24 mouse cellular contexts compared by ENCODE assay signal in genomic region chr13:94497521-94497920, GRCm38 (mm10).
DNase-seq lines count a peak whose midpoint lies in the region; ATAC-seq lines count a peak whose summit lies in the region.
"Had no signal": no experiment of that assay in that cellular context is flagged by ENCODE, and none has a peak within 500 bp of the region (broad histone marks: within the 10 kb centered on the region; RNA-seq: fewer than 3 reads in every experiment).

No protein-coding gene starts in this region.

- intact Hi-C loops in heart, postnatal 14 days (cut with DNase I): no loop called here

- no peaks in the 10 kb centered on the region for H3K4me1 ChIP-seq in hindbrain, embryonic 16.5 days (ENCODE audit: control insufficient read depth, insufficient read depth, low read depth, low read length)
- H3K4me1 ChIP-seq: embryonic facial prominence, embryonic 12.5 days; embryonic facial prominence, embryonic 15.5 days; forebrain, embryonic 15.5 days; hindbrain, embryonic 13.5 days had no signal

- ATAC-seq in erythroblast, adult 5-6 weeks (replicated peaks; ENCODE audit: low FRiP score, poor library complexity, severe bottlenecking): no peak
- ATAC-seq in hindbrain, embryonic 16.5 days: no peak
- ATAC-seq: activated CD4-positive, CD25-positive, alpha-beta regulatory T cell, adult 4 months; forebrain, embryonic 15.5 days; hindbrain, postnatal 0 days had no signal

- H3K9ac ChIP-seq in hindbrain, embryonic 16.5 days (ENCODE audit: low read depth, low read length): no peak overlapping the region
- H3K9ac ChIP-seq: embryonic facial prominence, embryonic 12.5 days; embryonic facial prominence, embryonic 15.5 days; forebrain, embryonic 12.5 days; forebrain, embryonic 15.5 days; hindbrain, embryonic 13.5 days had no signal

- H3K4me3 ChIP-seq in hindbrain, embryonic 16.5 days (ENCODE audit: low read length): no peak overlapping the region
- H3K4me3 ChIP-seq: embryonic facial prominence, embryonic 12.5 days; embryonic facial prominence, embryonic 15.5 days; erythroblast, embryonic 14.5 days; forebrain, embryonic 12.5 days; forebrain, embryonic 15.5 days; hindbrain, embryonic 10.5 days; hindbrain, embryonic 13.5 days had no signal

- no peaks in the 10 kb centered on the region for H3K9me3 ChIP-seq in hindbrain, embryonic 16.5 days (ENCODE audit: control insufficient read depth, low read length)
- H3K9me3 ChIP-seq: embryonic facial prominence, embryonic 12.5 days; embryonic facial prominence, embryonic 15.5 days; forebrain, embryonic 12.5 days; forebrain, embryonic 15.5 days; hindbrain, embryonic 10.5 days; hindbrain, embryonic 13.5 days had no signal

- H3K36me3 ChIP-seq in hindbrain, embryonic 16.5 days (ENCODE audit: control insufficient read depth, insufficient read depth, low read length): no peaks in the 10 kb centered on the region; the same call in 1 of the 2 replicates

- H3K4me2 ChIP-seq in hindbrain, embryonic 16.5 days (ENCODE audit: low read length): no peak overlapping the region
- H3K4me2 ChIP-seq: embryonic facial prominence, embryonic 12.5 days; embryonic facial prominence, embryonic 15.5 days; forebrain, embryonic 12.5 days; forebrain, embryonic 15.5 days; heart, embryonic 11.5 days; hindbrain, embryonic 13.5 days had no signal

- no peak overlapping the region for H3K27ac ChIP-seq in hindbrain, embryonic 16.5 days (ENCODE audit: low read depth, low read length)
- H3K27ac ChIP-seq: embryonic facial prominence, embryonic 12.5 days; embryonic facial prominence, embryonic 15.5 days; forebrain, embryonic 12.5 days; forebrain, embryonic 15.5 days; hindbrain, embryonic 10.5 days; hindbrain, embryonic 13.5 days; hindbrain, postnatal 0 days had no signal

- no peaks in the 10 kb centered on the region for H3K27me3 ChIP-seq in hindbrain, embryonic 16.5 days (replicated peaks; ENCODE audit: control insufficient read depth, insufficient read depth, low read length)
- H3K27me3 ChIP-seq: embryonic facial prominence, embryonic 12.5 days; embryonic facial prominence, embryonic 15.5 days; forebrain, embryonic 12.5 days; forebrain, embryonic 15.5 days; hindbrain, embryonic 13.5 days had no signal

- WGBS in hindbrain, embryonic 16.5 days: 78% methylated on average over 3 of the region's 3 CpGs

- DNase-seq in heart, adult 11 months: peak; percentile 82
- no peak for DNase-seq in heart, postnatal 14 days
- DNase-seq in lung, postnatal 10 days: peak; percentile 28
- peak; percentile 67 for DNase-seq in lung, postnatal 36 days
- DNase-seq in kidney, postnatal 14 days: no peak
- DNase-seq: adrenal gland, adult 8-10 months; adrenal gland, postnatal 25 days; cerebellum, adult 11-12 months; cerebellum, adult 8-10 months; cerebellum, postnatal 10 days; gastrocnemius, postnatal 36 days; heart, postnatal 36 days had no signal

Comparison
In these comparisons a context has a peak if more than half of its experiments do, and no peak if none do; other contexts are left out.
1. DNase-seq: peak in heart, adult 11 months (single experiment), lung, postnatal 10 days (single experiment) and lung, postnatal 36 days (single experiment); none in heart, postnatal 14 days (0 of 2) and kidney, postnatal 14 days (single experiment).